Mouse (Mus musculus): ENCODE results near the gene Rasal3.

Gene Rasal3

GRCm38 (mm10) chr17:32402011-32402778, 1.2 kb downstream of the Rasal3 start:
- in situ Hi-C loops (cut with MboI; ENCODE audit: low pct_unique_long_range_greater_than_20kb in 1 of 2, low sequenced_read_pairs in 2 of 2, unreplicated experiment in 1 of 2), result no loop called here

- in situ Hi-C loops (cut with MboI; ENCODE audit: low pct_unique_long_range_greater_than_20kb in 1 of 2, low sequenced_read_pairs in 2 of 2, unreplicated experiment in 1 of 2), result no loop called here
Measured at GRCm38 (mm10) chr17:32396266-32396665, 7.1 kb downstream of the Rasal3 start.

GRCm38 (mm10) chr17:32393944-32394343, 9.4 kb downstream of the Rasal3 start:
- in situ Hi-C loops (cut with MboI; ENCODE audit: low pct_unique_long_range_greater_than_20kb in 1 of 2, low sequenced_read_pairs in 2 of 2, unreplicated experiment in 1 of 2), result no loop called here

DNA sequence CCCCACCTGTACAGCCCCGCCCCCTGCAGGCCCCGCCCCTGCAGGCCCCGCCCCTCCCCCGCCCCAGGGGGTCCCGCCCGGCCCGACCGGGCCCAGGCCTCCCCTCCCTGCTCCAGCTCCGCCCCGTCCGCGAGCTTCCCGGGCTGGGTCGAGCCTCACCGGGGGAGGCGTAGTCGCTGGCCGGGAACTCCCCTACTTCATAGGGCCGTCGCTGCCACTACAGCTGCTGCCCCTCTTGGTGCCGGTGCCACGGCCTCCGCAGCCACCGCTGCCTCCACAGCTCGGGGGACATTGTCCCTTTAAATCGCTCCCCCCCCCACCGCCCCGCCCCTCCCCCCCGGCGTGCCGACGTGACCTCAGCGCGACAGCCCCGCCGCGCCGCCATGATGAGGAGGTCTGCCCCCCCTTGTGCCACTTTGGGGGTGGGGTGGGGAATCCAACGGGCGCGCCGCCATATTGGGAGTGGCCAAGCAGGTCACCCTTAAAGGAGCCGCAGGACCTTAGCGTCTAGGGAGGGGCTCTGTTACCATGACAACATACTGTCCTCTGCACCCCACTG, 14.2 kb downstream of the Rasal3 start, which contains the start of gene Wiz:
Gene Wiz, minus strand, starts transcription at position 339 of the 559 bp plus-strand sequence.
- in situ Hi-C loops (cut with MboI; ENCODE audit: low pct_unique_long_range_greater_than_20kb in 1 of 2, low sequenced_read_pairs in 2 of 2, unreplicated experiment in 1 of 2), result no loop called here

DNA sequence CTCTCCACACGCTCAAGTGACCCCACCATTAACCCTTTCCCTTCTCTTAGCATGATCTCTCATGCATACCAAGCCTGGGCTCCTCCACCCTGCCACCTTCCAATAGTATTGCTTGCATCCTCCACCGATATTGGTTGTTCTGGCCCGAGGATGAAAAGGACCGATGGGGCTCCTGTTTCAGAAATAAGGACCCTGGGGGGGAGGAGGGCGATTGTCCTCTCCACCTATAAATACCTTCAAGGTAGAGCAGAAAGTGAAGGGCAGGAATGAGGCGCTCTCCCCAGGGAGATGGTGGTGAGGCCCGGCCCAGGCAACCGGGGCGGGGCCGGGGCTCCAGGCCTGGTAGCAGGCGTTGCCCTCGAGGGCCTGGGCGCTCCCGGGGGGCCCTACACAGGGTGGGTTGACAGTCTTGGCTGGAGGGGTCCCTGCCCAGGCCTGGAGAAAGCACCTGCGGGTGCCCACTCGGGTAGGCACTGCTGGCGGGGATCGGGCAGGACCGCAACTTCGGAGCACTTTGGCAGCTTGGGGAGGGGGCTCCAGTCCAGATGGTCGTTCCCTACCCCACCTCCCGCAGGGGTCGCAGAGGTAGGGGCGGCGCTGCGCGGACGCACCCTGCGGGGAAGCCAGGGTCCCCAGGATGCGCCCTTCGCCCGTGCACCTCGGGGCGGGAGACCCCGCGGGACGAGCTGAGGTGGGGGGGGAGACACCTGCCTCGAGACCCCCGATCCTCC, 14.8 kb downstream of the Rasal3 start:
- in situ Hi-C loops (cut with MboI; ENCODE audit: low pct_unique_long_range_greater_than_20kb in 1 of 2, low sequenced_read_pairs in 2 of 2, unreplicated experiment in 1 of 2), result no loop called here

DNA sequence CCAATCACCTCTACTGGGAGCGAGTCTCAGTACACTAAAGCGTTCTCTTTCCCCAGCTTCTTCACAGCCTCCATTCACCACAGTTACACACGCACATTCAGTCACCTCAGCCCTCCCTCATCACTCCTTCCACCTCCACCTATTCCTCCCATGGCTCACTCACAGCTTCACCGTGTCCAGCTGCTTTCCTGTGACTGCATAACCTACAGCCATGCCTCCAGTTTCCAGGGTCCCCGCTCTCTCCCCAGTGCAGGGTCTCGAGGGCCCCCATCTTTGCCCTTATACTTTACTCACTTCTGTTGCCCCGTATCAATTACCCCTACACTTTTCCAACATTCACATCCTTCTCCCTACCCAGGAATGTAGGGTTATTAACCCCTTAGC, 15.4 kb downstream of the Rasal3 start:
- in situ Hi-C loops (cut with MboI; ENCODE audit: low pct_unique_long_range_greater_than_20kb in 1 of 2, low sequenced_read_pairs in 2 of 2, unreplicated experiment in 1 of 2), result no loop called here

- in situ Hi-C loops (cut with MboI; ENCODE audit: low pct_unique_long_range_greater_than_20kb in 1 of 2, low sequenced_read_pairs in 2 of 2, unreplicated experiment in 1 of 2), result no loop called here
Measured at GRCm38 (mm10) chr17:32386659-32387432, 16.5 kb downstream of the Rasal3 start.

DNA sequence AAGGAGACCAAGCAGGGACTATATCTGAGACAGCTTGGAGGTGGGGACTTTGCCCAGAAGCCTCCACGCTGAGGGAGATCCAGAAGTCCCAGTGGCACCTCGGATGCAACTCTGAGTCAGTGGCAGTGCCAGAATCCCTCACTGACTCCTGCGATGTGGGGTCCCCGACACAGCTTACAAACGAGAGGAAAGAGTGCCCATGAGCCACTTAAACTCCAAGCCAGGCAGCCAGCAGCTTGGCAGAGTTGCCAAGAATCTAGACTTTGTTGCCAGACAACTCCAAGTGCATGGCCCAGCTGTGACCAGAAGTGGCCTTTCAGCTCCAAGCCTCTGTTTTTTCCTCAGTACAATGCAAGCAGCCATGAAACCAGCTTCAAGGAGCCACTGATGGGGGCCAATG, 19.7 kb downstream of the Rasal3 start:
- in situ Hi-C loops (cut with MboI; ENCODE audit: low pct_unique_long_range_greater_than_20kb in 1 of 2, low sequenced_read_pairs in 2 of 2, unreplicated experiment in 1 of 2), result no loop called here

- in situ Hi-C loops (cut with MboI; ENCODE audit: low pct_unique_long_range_greater_than_20kb in 1 of 2, low sequenced_read_pairs in 2 of 2, unreplicated experiment in 1 of 2), result no loop called here
Measured at GRCm38 (mm10) chr17:32382576-32382975, 20.8 kb downstream of the Rasal3 start.

DNA sequence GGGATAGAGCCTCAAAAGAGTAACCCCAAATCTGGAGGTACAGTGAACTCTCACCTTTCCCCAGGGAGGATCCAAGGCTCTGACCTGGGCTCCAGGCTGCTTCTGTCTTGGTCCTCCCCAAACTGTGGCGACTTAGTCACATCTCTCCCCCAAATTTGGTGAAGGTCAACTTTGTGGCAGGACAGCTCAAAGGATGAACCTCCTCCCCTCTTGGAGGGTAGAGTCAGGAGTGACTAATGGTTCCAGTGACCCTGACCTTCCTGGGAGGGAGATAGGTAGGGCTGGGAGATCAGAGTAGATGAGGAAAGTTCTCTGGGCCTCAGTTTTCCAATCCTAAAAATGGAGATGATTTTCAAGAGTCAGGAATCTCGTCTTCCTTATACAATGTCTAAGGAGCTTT, 24.6 kb downstream of the Rasal3 start:
- in situ Hi-C loops (cut with MboI; ENCODE audit: low pct_unique_long_range_greater_than_20kb in 1 of 2, low sequenced_read_pairs in 2 of 2, unreplicated experiment in 1 of 2), result no loop called here

DNA sequence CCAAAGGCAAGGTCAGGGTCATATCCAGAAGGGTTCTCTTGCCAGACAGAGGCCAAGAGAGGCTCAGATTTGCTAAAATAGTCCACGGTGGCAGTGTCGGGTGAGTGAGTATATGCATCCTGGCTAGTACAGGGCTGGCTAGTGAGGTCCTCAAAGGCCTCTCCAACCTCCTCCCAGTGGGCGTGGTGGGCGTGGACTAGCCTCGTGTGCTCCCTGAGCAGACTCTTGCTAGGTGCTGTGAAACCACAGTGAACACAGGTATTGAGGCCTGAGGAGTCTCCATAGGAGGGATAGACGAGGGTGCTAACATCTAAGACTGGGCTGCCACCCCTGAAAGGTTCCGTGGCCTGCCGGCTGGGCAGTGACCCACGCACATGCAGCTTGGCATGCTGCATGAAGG, 26.2 kb downstream of the Rasal3 start:
- in situ Hi-C loops (cut with MboI; ENCODE audit: low pct_unique_long_range_greater_than_20kb in 1 of 2, low sequenced_read_pairs in 2 of 2, unreplicated experiment in 1 of 2), result no loop called here

- in situ Hi-C loops (cut with MboI; ENCODE audit: low pct_unique_long_range_greater_than_20kb in 1 of 2, low sequenced_read_pairs in 2 of 2, unreplicated experiment in 1 of 2), result no loop called here
Measured at GRCm38 (mm10) chr17:32376475-32376874, 26.9 kb downstream of the Rasal3 start.

- in situ Hi-C loops (cut with MboI; ENCODE audit: low pct_unique_long_range_greater_than_20kb in 1 of 2, low sequenced_read_pairs in 2 of 2, unreplicated experiment in 1 of 2), result no loop called here
Measured at GRCm38 (mm10) chr17:32368991-32369578, 34.3 kb downstream of the Rasal3 start.

DNA sequence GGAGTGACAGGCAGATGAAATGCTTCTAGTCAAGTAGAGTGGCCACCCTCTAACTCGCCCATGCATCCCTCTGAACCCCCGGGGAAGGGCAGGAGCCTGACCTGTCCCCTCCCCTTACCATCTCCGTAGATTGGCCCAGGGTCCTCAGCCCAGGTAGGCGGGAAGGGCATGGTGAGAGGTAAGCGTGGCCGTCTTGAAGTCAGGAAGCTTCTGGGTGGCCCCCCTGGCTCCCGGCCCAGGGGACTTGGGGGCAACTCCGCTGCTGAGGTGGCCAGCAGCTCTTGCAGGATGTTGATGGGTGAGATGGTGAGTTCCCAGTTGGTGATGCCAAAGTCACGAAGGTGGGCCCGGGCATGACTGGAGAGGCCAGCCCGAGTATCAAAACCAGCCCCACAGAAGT, 35.7 kb downstream of the Rasal3 start:
- in situ Hi-C loops (cut with MboI; ENCODE audit: low pct_unique_long_range_greater_than_20kb in 1 of 2, low sequenced_read_pairs in 2 of 2, unreplicated experiment in 1 of 2), result no loop called here

- in situ Hi-C loops (cut with MboI; ENCODE audit: low pct_unique_long_range_greater_than_20kb in 1 of 2, low sequenced_read_pairs in 2 of 2, unreplicated experiment in 1 of 2), result no loop called here
Measured at GRCm38 (mm10) chr17:32365296-32365695, 38.1 kb downstream of the Rasal3 start.

- in situ Hi-C loops (cut with MboI; ENCODE audit: low pct_unique_long_range_greater_than_20kb in 1 of 2, low sequenced_read_pairs in 2 of 2, unreplicated experiment in 1 of 2), result no loop called here
Measured at GRCm38 (mm10) chr17:32364850-32365249, 38.5 kb downstream of the Rasal3 start.

DNA sequence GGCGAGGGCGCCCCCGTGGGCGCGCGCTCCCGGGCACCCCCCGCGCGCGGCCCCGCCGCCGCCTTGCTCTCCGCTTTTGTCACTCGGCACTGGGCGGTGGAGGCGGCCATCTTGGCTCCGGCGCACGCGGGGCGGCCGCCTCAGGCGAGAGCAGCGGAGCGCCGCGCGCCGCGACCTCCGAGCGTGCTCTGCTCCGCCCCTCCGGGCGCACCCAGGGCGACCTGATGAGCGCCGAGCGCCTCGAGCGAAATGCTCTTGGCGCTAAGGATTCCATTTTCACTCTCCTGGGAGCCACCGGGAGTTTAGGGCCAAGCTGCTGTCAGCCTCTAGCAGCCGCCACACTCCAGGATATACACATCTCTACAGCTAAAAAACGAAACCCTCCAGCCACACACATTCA, 39.1 kb downstream of the Rasal3 start:
- in situ Hi-C loops (cut with MboI; ENCODE audit: low pct_unique_long_range_greater_than_20kb in 1 of 2, low sequenced_read_pairs in 2 of 2, unreplicated experiment in 1 of 2), result no loop called here

GRCm38 (mm10) chr17:32363821-32364301, 39.5 kb downstream of the Rasal3 start:
- in situ Hi-C loops (cut with MboI; ENCODE audit: low pct_unique_long_range_greater_than_20kb in 1 of 2, low sequenced_read_pairs in 2 of 2, unreplicated experiment in 1 of 2), result no loop called here

Data from mouse embryonic stem cell (cell line).